Mouse (Mus musculus): ENCODE measurements at regions not wholly inside any gene's neighbourhood (a gene's known extent, or its start where the extent isn't known, plus 50 kb on each side); places are given as distances from the start of the nearest gene placed in this dataset.

GRCm38 (mm10) chr13:59940414-59941205 lies 117.7 kb upstream of the Tut7 start:
- 0 out of 2 replicates have a peak overlapping the region, but pooled peaks have one; percentile 14 for H3K4me2 ChIP-seq (ENCODE audit: low read depth, low read length)
- H3K9me3 ChIP-seq (replicated peaks; ENCODE audit: control insufficient read depth, low read length) = no peaks in the 10 kb centered on the region
- H3K27ac ChIP-seq (ENCODE audit: low read depth) = no peak overlapping the region
- 0 out of 2 replicates have a peak, but pooled peaks cover 3% of the 10 kb centered on the region for H3K4me1 ChIP-seq (ENCODE audit: control insufficient read depth, insufficient read depth)
- no peaks in the 10 kb centered on the region for H3K27me3 ChIP-seq (ENCODE audit: control insufficient read depth, insufficient read depth, low read length)
- ATAC-seq (ENCODE audit: insufficient read depth, low read depth) (no peak), DNase-seq (ENCODE audit: low spot score) (no peak)
- TF ChIP-seq CTCF (IDR thresholded peaks at IDR 0.05; ENCODE audit: low read depth) = no peak
- no peak for TF ChIP-seq EP300 (IDR thresholded peaks at IDR 0.05; ENCODE audit: low read depth)
- no peak overlapping the region for H3K4me3 ChIP-seq (ENCODE audit: low read depth, low read length)
- 25% methylated on average over 16 of the region's 16 CpGs for WGBS
- no peaks in the 10 kb centered on the region for H3K36me3 ChIP-seq (replicated peaks; ENCODE audit: control insufficient read depth, insufficient read depth, low read length)
- no peak overlapping the region for H3K9ac ChIP-seq (replicated peaks; ENCODE audit: low read depth, low read length)

- Histone ChIP-seq H3K27ac (ENCODE audit: low read depth) (no peak overlapping the region), H3K9me3 (replicated peaks; ENCODE audit: control insufficient read depth, low read length) (no peaks in the 10 kb centered on the region), H3K4me2 (ENCODE audit: low read depth, low read length) (no peak overlapping the region), H3K27me3 (ENCODE audit: control insufficient read depth, insufficient read depth, low read length) (no peaks in the 10 kb centered on the region), H3K4me1 (ENCODE audit: control insufficient read depth, insufficient read depth) (0 out of 2 replicates have a peak, but pooled peaks cover 3% of the 10 kb centered on the region), H3K36me3 (replicated peaks; ENCODE audit: control insufficient read depth, insufficient read depth, low read length) (no peaks in the 10 kb centered on the region), H3K9ac (replicated peaks; ENCODE audit: low read depth, low read length) (no peak overlapping the region), H3K4me3 (ENCODE audit: low read depth, low read length) (no peak overlapping the region)
- no peak for ATAC-seq (ENCODE audit: insufficient read depth, low read depth)
- no peak for TF ChIP-seq EP300 (IDR thresholded peaks at IDR 0.05; ENCODE audit: low read depth)
- no peak for TF ChIP-seq CTCF (IDR thresholded peaks at IDR 0.05; ENCODE audit: low read depth)
- 52% methylated on average over 5 of the region's 5 CpGs for WGBS
- no peak for DNase-seq (ENCODE audit: low spot score)
These were observed 116.9 kb upstream of the Tut7 start for GRCm38 (mm10) chr13:59939886-59940285.

- DNase-seq (ENCODE audit: low spot score) (no peak), ATAC-seq (ENCODE audit: insufficient read depth, low read depth) (no peak)
- no peaks in the 10 kb centered on the region for H3K27me3 ChIP-seq (ENCODE audit: control insufficient read depth, insufficient read depth, low read length)
- WGBS = 67% methylated on average over 3 of the region's 3 CpGs
- TF ChIP-seq CTCF (IDR thresholded peaks at IDR 0.05; ENCODE audit: low read depth) (peak; percentile 13), EP300 (IDR thresholded peaks at IDR 0.05; ENCODE audit: low read depth) (no peak)
- H3K4me2 ChIP-seq (ENCODE audit: low read depth, low read length) = no peak overlapping the region
- no peak overlapping the region for H3K4me3 ChIP-seq (ENCODE audit: low read depth, low read length)
- no peak overlapping the region for H3K9ac ChIP-seq (replicated peaks; ENCODE audit: low read depth, low read length)
- no peaks in the 10 kb centered on the region for H3K9me3 ChIP-seq (replicated peaks; ENCODE audit: control insufficient read depth, low read length)
- H3K4me1 ChIP-seq (ENCODE audit: control insufficient read depth, insufficient read depth) = 0 out of 2 replicates have a peak, but pooled peaks cover 3% of the 10 kb centered on the region
- H3K36me3 ChIP-seq (replicated peaks; ENCODE audit: control insufficient read depth, insufficient read depth, low read length) = no peaks in the 10 kb centered on the region
- no peak overlapping the region for H3K27ac ChIP-seq (ENCODE audit: low read depth)
These were observed 114.2 kb upstream of the Tut7 start for GRCm38 (mm10) chr13:59937147-59937546.

- no peaks in the 10 kb centered on the region for H3K27me3 ChIP-seq (ENCODE audit: control insufficient read depth, insufficient read depth, low read length)
- no peak overlapping the region for H3K27ac ChIP-seq (ENCODE audit: low read depth)
- H3K9me3 ChIP-seq (replicated peaks; ENCODE audit: control insufficient read depth, low read length) = no peaks in the 10 kb centered on the region
- ATAC-seq (ENCODE audit: insufficient read depth, low read depth) (no peak), DNase-seq (ENCODE audit: low spot score) (no peak)
- no peaks in the 10 kb centered on the region for H3K4me1 ChIP-seq (ENCODE audit: control insufficient read depth, insufficient read depth)
- TF ChIP-seq CTCF (IDR thresholded peaks at IDR 0.05; ENCODE audit: low read depth) = no peak
- no peak overlapping the region for H3K9ac ChIP-seq (replicated peaks; ENCODE audit: low read depth, low read length)
- 75% methylated on average over 1 of the region's 1 CpGs for WGBS
- H3K36me3 ChIP-seq (replicated peaks; ENCODE audit: control insufficient read depth, insufficient read depth, low read length) = no peaks in the 10 kb centered on the region
- H3K4me2 ChIP-seq (ENCODE audit: low read depth, low read length) = no peak overlapping the region
- no peak overlapping the region for H3K4me3 ChIP-seq (ENCODE audit: low read depth, low read length)
These were observed 111.6 kb upstream of the Tut7 start for GRCm38 (mm10) chr13:59934556-59934955.

- DNase-seq (ENCODE audit: low spot score) = no peak
- Histone ChIP-seq H3K9ac (replicated peaks; ENCODE audit: low read depth, low read length) (no peak overlapping the region), H3K27ac (ENCODE audit: low read depth) (no peak overlapping the region)
These were observed 111.1 kb upstream of the Tut7 start for GRCm38 (mm10) chr13:59934093-59934492.

More at GRCm38 (mm10) chr13:59934093-59934492, 111.1 kb upstream of the Tut7 start:
- Histone ChIP-seq H3K36me3 (replicated peaks; ENCODE audit: control insufficient read depth, insufficient read depth, low read length) (no peaks in the 10 kb centered on the region), H3K27me3 (ENCODE audit: control insufficient read depth, insufficient read depth, low read length) (no peaks in the 10 kb centered on the region), H3K4me2 (ENCODE audit: low read depth, low read length) (no peak overlapping the region), H3K4me1 (ENCODE audit: control insufficient read depth, insufficient read depth) (no peaks in the 10 kb centered on the region), H3K4me3 (ENCODE audit: low read depth, low read length) (no peak overlapping the region), H3K9me3 (replicated peaks; ENCODE audit: control insufficient read depth, low read length) (no peaks in the 10 kb centered on the region)
- WGBS = 82% methylated on average over 1 of the region's 1 CpGs
- TF ChIP-seq CTCF (IDR thresholded peaks at IDR 0.05; ENCODE audit: low read depth) (no peak), EP300 (IDR thresholded peaks at IDR 0.05; ENCODE audit: low read depth) (no peak)
- ATAC-seq (ENCODE audit: insufficient read depth, low read depth) = no peak
